Mouse (Mus musculus): ENCODE results near the gene Dhx40.
"Not testable (repeated sequence)": the region's sequence is repeated elsewhere in the genome, so short reads cannot be mapped to it uniquely, and the experiment has no call there.

The Dhx40 gene

DNA sequence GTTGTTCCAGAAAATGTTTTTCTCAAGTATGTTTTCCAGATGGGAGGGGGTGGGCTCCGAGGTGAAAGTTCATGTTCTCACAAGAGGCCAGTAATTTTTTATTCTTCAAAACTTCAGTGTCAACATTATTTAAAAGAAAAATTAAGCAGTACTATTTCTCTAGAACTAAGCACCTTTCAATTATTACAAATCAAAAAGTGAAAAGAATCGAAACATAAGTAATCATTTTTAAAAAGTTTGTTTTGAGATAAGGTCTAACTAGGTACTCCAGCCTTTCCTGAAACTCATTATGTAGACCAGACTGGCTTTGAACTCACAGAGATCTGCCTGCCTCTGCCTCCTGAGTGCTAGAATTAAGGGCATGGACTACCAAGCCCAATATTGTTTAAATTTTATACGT, 8.7 kb upstream of the Dhx40 start:
- not testable (repeated sequence) for DNase-seq

DNA sequence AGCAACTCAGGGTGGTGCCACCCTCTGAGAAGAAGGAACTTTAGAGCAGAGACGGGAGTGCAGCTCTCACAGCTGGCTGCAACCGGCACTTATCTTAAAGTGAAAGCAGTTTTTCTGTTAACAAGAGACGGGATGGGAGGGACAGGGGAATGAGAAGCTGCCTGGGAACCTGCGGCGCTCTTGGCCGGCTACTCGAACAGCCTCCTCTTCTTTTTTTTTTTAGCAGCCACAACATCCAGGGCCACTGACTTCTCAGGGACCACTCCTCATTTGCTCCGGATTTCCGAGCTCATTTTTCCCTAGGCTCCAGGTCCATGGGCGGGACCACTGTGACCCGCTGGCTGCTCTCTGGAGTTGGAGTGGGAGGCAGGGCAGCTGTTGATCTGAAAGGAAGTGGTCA, 6.9 kb upstream of the Dhx40 start:
- not testable (repeated sequence) for DNase-seq

DNA sequence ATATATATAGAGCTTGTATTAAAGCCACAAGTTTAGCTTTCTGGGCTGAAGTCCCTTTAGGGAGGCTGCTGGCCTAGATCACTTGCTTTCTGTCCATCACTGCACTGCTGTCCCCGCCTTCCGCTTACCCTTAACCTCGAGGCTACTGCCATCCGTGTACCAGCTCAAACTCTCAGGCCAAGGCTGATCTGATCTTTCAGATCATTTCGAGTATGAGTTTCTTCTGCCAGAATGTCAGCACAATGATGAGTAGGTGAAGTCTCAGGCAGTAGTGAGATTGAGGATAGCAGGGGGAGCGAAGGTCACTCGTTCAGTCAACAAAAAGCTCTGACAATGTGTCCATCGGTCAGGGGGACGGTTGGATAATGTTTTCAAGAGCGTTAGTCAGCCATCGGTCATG, 5.7 kb upstream of the Dhx40 start:
- DNase-seq = not testable (repeated sequence)

DNA sequence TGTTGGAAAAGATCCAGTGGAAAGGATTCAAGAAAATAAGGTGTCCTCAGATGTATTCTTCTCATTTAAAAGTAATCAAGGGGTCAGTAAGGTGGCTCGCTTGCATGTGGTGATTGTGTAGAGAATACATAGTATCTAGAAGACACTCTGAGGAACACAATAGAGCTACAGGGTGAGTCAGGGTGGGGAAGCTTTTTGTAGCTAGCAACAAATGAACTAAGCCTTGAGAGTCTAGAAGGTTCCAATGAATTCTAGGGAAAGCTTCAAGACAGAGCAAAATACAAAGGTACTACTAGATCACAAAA, 3.7 kb upstream of the Dhx40 start:
- DNase-seq = no peak

DNA sequence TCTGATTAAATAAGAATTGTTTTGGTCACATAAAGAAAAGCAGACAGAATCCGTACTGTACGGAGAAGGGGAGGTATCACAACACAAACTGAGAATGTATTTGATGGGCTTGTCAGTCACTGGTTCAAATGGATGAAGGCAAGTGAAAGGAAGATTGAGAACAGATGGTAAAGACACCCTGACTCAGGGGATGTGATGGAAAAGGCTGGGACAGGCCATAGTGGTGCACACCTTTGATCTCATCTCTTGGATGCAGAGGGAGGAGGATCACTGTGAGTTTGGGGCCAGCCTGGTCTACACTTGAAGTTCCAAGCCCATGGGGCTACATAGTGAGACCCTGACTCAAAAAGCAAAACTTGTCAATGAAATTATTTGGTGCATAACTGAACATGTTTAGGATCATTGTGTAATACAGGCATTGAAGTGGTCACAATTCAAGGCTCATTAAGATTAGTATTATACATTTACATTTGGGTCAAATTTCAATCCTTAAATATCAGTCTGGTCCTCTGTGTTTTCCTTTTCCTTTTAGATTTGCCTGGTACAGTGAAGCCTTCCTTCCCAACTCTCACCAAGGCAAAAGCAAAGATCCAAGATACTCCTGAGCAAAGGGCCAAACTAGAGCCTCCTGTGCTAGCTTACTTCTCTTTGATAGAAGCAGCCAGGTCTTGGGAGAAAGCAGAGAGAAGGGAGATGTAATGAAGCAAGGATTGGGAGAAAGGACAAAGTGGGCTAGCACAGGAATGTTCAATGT, 3.2 kb upstream of the Dhx40 start:
- no peak for DNase-seq

DNA sequence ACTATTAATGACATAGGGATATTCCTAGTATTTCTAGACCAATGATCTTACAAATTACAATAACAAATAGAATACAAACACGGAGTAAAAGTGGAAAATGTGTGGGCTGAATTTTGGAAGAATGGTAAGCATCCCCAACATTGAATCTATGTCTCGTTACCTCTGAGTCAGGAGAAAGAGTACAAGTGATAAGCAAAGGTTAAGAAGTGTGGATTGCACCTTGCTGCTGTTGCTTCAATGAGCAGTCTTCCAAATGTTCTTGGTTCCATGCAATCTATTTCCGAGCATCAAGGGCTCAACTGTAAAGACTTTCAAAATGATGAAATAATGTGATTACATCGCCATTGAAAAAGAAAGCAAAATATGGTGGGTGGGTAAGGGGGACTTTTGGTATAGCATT, 2.3 kb upstream of the Dhx40 start:
- DNase-seq = no peak

DNA sequence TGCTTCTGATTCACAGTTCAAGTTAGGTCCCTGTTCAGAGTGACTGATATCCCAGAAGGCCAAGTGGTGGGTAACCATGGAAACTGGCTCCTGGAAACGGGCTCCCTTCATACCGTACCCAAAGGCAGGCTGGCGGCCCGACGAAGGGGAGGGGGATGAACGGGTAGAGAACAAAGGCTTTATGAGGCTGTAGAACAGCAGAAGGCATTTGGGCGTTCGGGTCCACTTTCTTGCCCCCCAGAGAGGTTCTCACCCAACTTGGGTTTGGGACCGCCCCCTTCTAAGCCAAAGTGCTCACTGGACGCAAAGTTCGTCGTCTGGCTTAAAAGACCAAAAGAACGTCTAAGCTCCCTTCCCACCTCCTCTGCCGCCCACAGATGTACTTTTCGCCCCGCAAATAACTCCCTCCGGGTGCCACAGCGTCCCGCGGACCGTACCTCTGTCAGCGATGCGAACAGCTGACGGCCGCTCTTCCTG, 507 bp downstream of the Dhx40 start:
- DNase-seq = peak; percentile 63 to 74

DNA sequence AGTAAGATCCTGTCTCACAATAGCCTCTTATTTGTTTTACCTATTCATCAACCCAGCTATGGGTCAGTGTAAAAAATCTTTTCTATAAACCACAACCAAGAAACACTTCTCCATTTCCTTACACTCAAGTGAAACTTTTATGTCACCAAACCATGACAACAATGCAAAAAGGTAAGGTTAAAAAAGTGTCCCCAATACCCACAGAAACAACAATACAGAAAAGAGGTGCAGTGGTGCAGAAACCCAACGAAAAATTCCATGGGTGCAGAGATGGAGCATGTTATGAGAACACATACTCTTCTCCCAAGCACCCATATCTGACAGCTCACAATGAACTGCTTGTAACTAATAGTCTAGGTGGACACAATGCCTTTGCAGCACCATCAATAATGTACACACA, 13.4 kb downstream of the Dhx40 start:
- DNase-seq = no peak

DNA sequence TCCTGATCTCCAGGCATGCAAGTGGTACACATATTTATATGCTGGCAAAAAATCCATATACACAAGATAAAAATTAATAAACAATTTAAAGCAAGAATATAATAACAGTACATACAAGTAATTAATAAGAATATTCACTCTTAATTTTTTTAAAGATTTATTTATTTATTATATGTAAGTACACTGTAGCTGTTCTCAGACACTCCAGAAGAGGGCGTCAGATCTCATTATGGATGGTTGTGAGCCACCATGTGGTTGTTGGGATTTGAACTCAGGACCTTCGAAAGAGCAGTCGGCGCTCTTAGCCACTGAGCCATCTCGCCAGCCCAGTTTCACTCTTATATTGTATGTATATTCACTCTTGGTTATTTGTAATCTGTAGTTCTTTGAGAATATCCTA, 20.1 kb downstream of the Dhx40 start:
- DNase-seq = peak in 1 of 2 experiments; percentile 6

DNA sequence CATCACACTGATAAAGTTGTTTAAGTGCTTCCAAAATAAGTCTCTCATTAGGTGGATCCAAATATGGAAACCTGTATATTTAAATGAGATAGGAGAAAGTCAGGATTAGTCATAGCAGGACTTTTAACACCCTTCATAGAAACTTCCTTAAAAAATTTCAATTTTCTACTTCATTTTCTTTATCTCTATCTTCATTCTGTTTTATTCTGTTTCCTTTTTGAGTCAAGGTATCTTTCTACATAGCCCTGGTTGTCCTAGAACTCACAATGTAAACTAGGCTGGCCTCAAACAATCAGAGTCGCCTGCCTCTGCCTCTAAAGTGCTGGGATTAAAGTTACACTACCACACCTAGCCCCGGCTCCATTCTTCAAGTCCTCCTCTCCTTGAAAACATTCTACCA, 21.8 kb downstream of the Dhx40 start:
- no peak for DNase-seq

DNA sequence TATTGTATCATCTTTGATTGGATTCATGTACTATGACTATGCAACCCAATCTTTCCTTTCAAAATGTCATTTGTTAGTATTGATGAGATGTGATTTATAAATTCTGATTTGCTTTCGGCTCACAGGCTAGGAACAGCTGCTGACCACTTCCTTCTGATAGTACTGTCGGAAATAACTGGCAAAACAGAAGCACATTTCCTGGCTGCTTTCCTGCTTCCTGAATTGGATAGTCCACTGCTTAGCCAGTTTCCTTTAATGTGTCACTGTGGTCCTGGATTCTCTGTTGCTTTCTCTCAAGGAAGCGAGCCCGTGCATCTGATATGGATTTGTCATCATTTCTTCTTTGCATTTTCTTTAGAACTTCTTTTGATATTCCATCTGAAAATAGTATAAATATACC, 37.7 kb downstream of the Dhx40 start:
- no peak for DNase-seq

DNA sequence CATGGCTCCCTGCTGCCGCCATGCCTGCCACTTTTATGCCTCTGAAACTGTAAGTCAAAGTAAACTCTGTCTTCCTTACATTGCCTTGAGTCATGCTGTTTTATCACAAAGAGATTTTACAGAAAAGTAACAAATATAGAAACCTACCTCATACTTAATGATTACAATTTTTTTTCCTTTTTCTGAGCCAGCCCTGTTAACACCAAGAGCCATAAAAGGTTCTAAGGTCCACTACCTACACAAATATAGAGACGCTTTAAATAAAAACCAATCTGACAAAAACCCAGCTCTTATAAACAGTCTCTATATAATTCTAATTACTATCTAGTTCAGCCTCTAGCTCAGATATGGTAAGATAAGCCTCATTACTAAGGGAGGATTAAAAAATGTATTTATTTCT, 43.0 kb downstream of the Dhx40 start:
- DNase-seq = no peak

DNA sequence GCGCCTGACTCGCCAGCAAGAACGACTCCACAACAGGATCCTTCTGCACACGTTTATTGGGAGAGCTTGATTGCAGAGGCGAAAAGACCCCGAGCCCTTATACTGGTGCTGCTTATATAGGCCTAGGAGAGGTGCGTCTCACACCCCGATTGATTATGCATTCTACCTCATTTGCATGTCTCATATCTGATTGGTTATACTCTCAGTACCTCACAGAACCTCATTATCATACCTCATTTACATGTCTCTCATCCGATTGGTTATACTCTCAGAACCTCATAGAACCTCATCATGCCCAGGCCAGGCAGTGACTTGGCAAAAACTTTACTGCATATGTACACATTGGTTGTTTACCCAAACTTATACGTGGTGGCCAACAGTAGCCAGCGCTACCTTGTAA, 44.4 kb downstream of the Dhx40 start:
- not testable (repeated sequence) for DNase-seq

DNA sequence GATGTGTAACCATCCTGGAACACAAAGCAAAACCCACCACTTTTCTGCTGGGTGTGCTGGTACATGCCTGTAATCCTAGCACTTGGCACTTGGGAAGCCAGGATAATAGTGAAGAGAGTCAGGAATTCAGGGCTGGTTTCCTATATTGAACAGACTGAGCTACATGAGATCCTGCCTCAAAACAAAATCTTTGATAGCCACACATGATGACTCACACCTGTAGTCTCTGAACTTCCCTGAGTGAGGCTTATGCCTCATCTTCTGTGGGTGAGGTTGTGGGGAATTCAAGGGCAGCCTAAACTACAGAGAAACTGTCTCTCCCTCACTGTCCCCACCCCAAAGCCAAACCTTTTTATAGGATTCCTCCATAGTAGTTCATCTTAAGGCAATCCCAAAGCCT, 47.2 kb downstream of the Dhx40 start:
- no peak for DNase-seq

DNA sequence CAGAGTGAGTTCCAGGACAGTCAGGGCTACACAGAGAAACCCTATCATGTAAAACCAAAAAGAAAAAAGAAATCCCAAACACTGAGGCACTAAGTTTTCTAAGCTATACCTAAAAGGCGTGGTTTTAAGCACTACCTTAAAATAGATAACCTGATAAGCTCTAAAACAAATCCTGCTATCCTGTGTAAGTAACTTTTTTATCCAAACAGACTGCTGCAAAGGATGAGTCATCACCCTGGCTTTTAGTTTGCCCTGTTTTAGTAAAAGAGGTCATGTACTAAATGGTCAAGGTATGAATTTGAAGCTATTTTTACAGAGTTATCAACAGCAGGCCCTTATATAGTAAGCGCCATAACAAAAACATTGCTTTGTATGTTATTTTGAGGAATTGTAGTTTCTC, 47.7 kb downstream of the Dhx40 start:
- DNase-seq = no peak

DNA sequence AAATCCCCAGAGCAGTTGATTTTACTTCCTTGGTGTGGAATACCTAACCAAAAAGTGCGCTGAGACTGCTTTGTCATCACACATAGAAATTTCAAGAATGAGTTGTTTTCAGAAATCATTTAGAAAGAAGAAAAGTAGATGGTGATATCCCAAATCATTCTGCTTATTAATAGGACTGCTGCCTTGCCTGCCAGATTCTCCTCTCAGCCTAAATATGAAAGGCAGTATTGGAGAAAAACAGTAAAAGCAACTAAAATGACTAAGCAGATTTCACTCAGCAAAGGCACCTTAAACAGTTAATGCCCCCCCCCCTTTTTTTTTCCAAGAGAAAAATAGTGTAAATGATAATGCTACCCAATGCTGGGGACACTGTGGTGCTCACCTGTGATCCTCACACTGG, 48.3 kb downstream of the Dhx40 start:
- no peak for DNase-seq

DNA sequence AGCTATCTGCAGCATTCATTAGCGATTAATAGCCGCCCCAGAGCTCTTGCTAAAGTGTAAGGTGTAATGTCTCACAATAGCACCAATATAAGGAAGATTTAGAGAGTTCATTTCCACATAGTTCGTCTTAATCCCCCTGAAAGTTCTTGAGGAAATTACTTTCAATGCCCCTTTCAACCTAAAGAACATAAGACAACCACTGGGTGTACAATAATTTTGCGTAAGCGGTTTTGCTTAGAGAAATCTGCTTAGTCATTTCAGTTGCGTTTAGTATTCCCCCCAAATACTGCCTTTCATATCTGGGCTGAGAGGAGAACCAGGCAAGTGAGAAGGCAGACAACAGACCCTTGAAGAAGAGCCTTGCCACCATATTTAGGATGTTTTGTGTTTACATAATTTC, 49.0 kb downstream of the Dhx40 start:
- DNase-seq = no peak

DNA sequence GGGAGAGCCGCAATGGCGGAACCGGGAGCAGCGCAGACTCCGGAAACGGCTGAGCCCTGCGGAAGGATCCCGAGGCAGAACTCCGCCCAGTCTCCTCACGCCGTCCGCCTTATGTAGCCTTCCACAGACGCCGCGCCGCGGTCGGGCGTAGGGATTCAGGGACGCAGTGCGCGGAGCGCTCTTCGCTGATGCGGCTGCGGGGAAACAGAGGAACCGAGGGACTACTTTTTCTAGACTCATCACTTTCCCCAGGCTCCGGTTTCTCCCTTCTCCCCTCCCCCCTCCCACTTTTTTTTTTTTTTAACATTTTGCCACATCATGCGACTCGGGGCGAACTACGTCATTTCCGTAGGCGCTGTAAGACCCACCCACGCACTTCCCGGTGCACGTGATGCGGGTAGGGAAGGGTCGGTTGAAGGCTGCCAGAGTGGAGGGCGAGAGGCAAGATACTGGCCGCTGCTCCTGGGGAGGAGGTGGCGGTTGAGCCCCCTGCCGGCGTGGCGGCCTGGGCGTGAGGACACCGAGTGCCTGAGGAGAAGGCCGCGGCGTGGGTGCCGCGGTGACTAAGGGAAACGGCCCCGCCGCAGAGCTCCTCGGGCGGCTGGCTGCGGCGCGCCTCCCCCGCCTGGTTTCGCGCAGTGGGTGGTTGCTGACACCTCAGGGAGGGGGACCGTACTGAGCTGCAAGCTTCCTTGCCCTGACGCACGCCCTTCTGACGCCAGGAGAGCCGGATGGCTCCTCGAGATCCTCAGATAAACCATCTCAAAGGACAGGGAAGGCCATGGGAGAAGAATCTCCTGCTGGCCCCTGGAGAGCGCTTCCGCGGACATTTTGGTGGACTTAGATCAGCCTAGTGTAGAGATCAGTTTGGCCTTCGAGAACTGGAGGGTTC, 49.8 kb downstream of the Dhx40 start, which contains the start of gene Cltc:
Gene Cltc, minus strand, starts transcription at position 86 of the 892 bp plus-strand sequence.
- DNase-seq = peak; percentile 95 to 98

DNA sequence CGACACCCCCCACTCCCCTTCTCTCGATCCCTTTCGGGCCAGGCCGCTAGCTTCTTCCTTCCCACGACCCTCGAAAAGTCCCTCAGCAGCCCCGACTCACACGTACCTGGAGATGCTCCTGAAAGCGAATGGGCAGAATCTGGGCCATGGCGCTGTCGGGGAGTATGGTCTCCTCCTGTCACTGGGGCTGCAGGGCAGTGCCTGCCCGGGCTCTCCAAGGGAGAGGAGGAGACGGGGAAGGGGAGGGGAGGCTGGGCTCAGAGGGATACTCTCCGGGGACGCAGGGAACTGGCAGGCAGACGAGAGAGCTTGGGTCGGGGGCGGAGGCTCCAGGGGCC, 50.4 kb downstream of the Dhx40 start:
- DNase-seq = no peak

DNA sequence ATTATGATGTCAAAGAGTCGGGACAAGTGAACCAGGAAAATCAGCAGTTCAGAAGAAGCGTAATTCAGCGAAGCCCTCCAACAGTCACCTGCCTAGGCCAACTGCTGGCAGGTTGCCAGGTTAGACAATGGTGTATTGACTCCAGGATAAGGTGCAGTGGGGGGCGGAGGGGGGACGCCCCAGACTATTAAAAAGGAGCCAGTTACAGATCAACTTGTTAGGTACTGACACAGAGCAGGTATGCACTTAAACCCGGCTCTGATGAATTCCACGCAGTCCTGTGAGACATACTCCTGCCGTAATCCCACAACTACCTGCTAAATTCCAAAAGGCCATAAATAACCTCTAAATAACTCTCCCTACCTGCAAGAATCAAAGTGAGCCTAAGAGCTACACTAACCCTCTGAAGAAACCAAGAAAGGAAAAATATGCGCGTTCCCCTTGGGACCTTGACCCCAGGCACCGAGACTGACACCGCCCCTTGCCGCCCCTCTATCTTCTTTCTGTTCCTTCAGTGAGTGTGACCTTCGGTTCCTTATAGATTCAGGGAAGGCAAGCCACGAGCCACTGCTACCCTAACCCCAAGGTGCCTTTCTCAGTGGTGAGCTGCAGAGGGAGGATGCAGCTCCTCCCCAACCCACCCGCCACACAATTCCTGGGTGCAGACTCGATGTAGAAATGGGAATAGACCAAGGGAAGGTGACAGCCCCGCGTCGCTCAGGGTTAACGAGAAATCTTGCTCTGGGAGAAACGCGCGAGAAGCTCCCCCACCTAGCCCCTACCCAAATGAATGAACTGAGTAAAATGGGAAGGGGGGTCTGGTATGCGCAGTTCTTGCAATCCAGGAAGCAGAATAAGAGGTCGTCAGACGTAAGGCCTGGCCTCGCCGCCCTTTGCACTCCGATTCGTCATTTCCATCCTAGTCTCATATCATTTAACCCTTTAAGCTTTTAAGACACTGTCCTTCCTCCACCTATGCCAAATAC, 51.1 kb downstream of the Dhx40 start:
- peak; percentile 63 to 72 for DNase-seq

DNA sequence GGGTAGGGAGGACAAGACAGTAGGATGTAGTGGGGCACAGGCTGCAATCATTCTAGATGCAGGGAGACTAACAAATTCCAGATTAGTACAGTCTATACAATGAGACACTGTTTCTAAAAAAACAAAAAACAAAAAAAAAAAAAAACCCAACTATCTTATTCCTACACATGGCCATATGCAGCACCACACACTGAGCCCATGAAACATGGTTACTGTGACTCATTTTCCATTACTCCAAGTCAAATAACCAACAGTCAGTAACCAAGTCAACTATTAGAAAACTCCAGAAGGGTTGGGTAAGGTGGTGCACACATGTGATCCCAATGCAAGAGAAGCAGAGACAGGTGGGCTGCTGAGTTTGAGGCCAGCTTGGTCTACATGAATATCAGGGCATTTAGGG, 55.1 kb downstream of the Dhx40 start:
- no peak for DNase-seq

DNA sequence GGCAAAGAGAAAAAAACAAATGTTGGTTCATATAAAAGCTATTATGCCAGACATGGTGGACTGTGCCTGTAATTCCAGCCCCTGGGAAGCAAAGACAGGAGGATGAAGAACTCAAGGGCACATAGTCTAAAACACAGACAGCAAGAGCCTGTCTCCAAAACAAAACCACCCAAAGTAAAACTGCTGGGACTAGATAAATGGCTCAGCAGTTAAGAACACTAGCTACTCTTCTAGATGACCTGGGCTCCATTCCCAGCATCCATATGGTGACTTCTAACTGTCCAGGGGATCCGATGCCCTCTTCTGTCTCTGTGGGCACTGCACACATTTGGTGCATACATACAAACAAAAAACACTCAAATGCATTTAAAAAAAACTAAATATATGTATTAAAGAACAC, 56.5 kb downstream of the Dhx40 start:
- DNase-seq = no peak

DNA sequence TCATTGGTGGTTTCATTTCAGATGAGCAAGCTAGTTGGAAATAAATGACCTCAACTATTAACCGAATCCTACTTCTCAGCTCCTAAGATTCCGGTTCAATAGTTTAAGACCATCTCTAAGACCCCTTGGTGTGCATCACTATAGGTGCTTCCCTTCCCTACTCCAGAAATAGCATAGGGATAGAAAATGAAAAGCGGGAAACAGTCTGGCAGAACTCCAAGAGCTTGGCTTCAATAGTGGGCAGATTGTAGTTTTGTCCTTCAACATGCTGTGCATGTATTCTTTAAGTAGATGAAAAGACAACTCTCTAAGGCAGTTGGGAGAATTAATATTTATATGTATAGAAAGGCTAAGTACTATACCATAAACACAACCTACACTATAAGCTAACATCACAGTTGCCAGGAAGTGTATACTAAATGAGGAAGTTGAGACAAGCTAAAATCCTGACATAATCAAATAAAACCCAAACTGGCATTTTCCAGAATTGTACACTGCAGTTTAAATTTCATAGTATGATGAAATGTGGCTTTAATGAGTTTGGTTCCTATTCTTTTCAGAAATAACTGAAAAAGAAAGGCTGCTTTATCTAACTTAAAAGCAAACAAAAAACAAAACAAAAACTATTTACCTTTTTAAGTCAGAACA, 57.6 kb downstream of the Dhx40 start:
- DNase-seq = no peak
